Mouse (Mus musculus): ENCODE results near the gene Sult4a1.

Gene Sult4a1

GRCm38 (mm10) chr15:84096051-84096450 lies 9.5 kb downstream of the Sult4a1 start:
- no peak for DNase-seq (ENCODE audit: low spot score in 2 of 2)

- DNase-seq (ENCODE audit: low spot score in 2 of 2): no peak
Measured at GRCm38 (mm10) chr15:84094921-84095320, 10.6 kb downstream of the Sult4a1 start.

GRCm38 (mm10) chr15:84086775-84087174 lies 18.8 kb downstream of the Sult4a1 start:
- no peak for DNase-seq (ENCODE audit: low spot score in 2 of 2)

- DNase-seq (ENCODE audit: low spot score in 2 of 2): no peak
Measured at GRCm38 (mm10) chr15:84086364-84086763, 19.2 kb downstream of the Sult4a1 start.

- DNase-seq (ENCODE audit: low spot score in 2 of 2): no peak
Measured at GRCm38 (mm10) chr15:84080069-84080468, 25.5 kb downstream of the Sult4a1 start.

GRCm38 (mm10) chr15:84079519-84079918 lies 26.0 kb downstream of the Sult4a1 start:
- DNase-seq (ENCODE audit: low spot score in 2 of 2): no peak

GRCm38 (mm10) chr15:84078667-84079066 lies 26.9 kb downstream of the Sult4a1 start:
- no peak for DNase-seq (ENCODE audit: low spot score in 2 of 2)

GRCm38 (mm10) chr15:84077151-84077550 lies 28.4 kb downstream of the Sult4a1 start:
- DNase-seq (ENCODE audit: low spot score in 2 of 2): no peak

- DNase-seq (ENCODE audit: low spot score in 2 of 2): peak in 1 of 2 experiments; percentile 31
Measured at GRCm38 (mm10) chr15:84074705-84075185, 30.8 kb downstream of the Sult4a1 start.

- peak; percentile 38 to 69 for DNase-seq (ENCODE audit: low spot score in 2 of 2)
Measured at GRCm38 (mm10) chr15:84073911-84074704, 31.4 kb downstream of the Sult4a1 start.

GRCm38 (mm10) chr15:84073058-84073457 lies 32.5 kb downstream of the Sult4a1 start:
- no peak for DNase-seq (ENCODE audit: low spot score in 2 of 2)

GRCm38 (mm10) chr15:84072226-84072625 lies 33.3 kb downstream of the Sult4a1 start:
- DNase-seq (ENCODE audit: low spot score in 2 of 2): peak; percentile 13 to 69

- DNase-seq (ENCODE audit: low spot score in 2 of 2): no peak
Measured at GRCm38 (mm10) chr15:84070116-84070676, 35.4 kb downstream of the Sult4a1 start.

GRCm38 (mm10) chr15:84069455-84070050 lies 36.0 kb downstream of the Sult4a1 start:
- no peak for DNase-seq (ENCODE audit: low spot score in 2 of 2)

- no peak for DNase-seq (ENCODE audit: low spot score in 2 of 2)
Measured at GRCm38 (mm10) chr15:84065701-84066100, 39.9 kb downstream of the Sult4a1 start.

GRCm38 (mm10) chr15:84065140-84065539 lies 40.4 kb downstream of the Sult4a1 start, which contains the start of gene Efcab6:
TSS of gene Efcab6 (minus strand) at chr15:84065379.
- no peak for DNase-seq (ENCODE audit: low spot score in 2 of 2)

- no peak for DNase-seq (ENCODE audit: low spot score in 2 of 2)
Measured at GRCm38 (mm10) chr15:84058841-84059240, 46.7 kb downstream of the Sult4a1 start.

GRCm38 (mm10) chr15:84056083-84056482 lies 49.5 kb downstream of the Sult4a1 start:
- DNase-seq (ENCODE audit: low spot score in 2 of 2): no peak

GRCm38 (mm10) chr15:84053859-84054258 lies 51.7 kb downstream of the Sult4a1 start:
- DNase-seq (ENCODE audit: low spot score in 2 of 2): peak; percentile 11 to 56

GRCm38 (mm10) chr15:84053240-84053639 lies 52.3 kb downstream of the Sult4a1 start:
- DNase-seq (ENCODE audit: low spot score in 2 of 2): no peak

- no peak for DNase-seq (ENCODE audit: low spot score in 2 of 2)
Measured at GRCm38 (mm10) chr15:84052390-84052789, 53.2 kb downstream of the Sult4a1 start.

GRCm38 (mm10) chr15:84049570-84049969 lies 56.0 kb downstream of the Sult4a1 start:
- no peak for DNase-seq (ENCODE audit: low spot score in 2 of 2)

- DNase-seq (ENCODE audit: low spot score in 2 of 2): no peak
Measured at GRCm38 (mm10) chr15:84045562-84045961, 60.0 kb downstream of the Sult4a1 start.
